Mouse (Mus musculus) heart, adult 11 months (tissue): ENCODE measurements around the gene Irgm1.
"Not testable (repeated sequence)": the region's sequence is repeated elsewhere in the genome, so short reads cannot be mapped to it uniquely, and the experiment has no call there.

Experiments used
- DNase-seq: peaks from one replicate; pipeline ENCODE4 v3.0.0; 2022

Gene Irgm1

GRCm38 (mm10) chr11:48853474-48854180 is 17.9 kb downstream of the Irgm1 start:
- DNase-seq, result peak; percentile 98

DNA sequence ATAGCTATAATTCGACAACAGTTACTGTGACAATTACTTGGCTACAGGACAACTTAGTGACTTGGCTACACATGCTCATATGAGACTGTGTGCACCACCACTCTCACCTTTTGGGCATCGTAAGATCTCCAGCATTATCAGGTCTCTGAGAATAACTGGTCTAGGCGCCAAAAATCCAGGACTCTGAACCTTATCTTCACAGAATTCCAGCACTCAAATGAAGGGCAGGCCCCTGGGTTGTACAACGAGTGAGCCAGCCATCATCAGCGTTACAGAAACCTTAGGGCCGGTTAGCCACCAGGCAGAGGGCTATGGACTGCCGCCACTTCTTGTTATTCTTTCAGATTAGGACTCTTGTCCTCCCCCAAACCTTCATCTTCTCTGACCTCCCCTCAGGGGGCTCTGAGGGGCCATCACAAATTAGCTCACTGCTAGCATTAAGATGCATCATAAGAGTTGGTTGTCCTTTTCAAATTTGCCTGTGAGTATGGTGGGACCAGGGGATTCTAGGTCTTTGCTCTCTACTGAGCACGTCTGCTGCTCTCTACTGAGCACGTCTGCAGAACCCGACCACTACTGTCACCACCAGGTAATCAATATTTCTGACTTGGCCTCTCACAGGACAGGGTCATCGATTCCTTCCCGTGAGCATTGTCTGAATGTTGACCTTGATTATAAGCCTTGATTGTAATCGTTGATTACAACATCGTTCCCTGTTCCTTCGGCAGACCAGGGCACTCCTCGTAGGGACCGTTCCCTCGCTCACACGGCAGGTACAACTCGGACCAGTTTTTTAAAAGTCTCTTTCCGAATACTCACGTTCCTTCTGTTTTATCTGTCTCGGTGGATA is 18.6 kb downstream of the Irgm1 start:
- no peak for DNase-seq

GRCm38 (mm10) chr11:48852190-48852589 is 19.3 kb downstream of the Irgm1 start:
- DNase-seq, result peak; percentile 55

- peak; percentile 77 for DNase-seq
These were observed 20.1 kb downstream of the Irgm1 start for GRCm38 (mm10) chr11:48851270-48851995.

DNA sequence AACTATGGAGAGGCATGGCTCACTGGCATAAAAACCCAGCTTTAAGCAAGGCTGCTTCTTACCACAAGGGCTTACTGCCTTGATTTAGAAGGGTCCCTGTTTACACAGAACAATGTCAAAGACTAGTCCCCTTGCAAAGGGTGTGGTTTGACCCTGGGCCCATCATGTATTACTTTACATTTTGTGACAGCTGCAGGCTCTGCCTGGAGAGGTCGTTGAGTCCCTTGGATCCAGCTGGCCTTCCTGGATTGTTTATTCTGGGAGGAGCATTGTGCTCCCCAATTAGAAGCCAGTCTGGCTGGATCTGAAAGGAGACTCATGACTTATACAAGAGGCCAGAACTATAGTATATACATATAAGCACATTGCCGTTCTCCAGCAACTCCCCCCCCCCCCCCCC is 21.2 kb downstream of the Irgm1 start:
- DNase-seq, result no peak

- DNase-seq, result no peak
These were observed 24.6 kb downstream of the Irgm1 start for GRCm38 (mm10) chr11:48846881-48847280.

DNA sequence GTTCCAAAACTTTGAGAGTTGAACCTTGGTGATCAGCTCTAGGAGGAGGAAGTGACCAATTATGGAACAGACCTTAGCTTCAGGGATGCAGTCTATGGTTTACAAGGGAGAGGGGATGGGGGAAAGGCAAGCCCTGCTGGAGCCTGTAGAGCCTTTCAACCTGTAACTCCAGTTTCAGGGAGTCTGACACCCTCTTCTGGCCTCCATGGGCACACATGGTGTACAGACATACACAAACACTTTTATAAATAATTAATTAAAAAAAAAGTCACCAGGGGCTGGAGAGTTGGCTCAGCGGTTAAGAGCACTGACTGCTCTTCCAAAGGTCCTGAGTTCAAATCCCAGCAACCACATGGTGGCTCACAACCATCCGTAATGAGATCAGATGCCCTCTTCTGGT is 25.1 kb downstream of the Irgm1 start:
- not testable (repeated sequence) for DNase-seq

DNA sequence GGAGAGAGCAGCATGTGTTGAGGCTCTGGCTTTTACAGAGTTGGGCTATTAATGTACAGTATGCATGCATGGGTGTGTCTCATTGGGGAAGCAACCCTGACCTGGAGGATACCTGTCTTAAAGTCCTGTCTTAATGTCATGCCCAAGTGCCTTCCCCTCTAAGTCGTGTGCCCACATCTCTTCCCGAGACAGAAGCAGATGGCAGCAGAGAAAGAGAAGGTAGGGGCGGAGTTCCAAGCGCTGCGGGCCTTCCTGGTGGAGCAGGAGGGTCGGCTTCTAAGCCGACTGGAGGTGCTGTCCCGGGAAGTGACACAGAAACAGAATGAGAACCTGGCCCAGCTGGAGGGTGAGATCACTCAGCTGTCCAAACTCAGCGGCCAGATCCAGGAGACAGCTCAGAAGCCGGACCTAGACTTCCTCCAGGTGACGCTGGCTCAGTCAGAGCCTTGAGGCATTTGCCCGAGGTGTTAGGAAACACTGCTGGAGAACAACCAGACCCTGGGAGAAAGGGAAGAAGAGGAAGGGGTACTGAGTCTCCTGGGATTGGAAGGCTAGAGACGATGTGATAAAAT is 26.2 kb downstream of the Irgm1 start:
- DNase-seq, result no peak

DNA sequence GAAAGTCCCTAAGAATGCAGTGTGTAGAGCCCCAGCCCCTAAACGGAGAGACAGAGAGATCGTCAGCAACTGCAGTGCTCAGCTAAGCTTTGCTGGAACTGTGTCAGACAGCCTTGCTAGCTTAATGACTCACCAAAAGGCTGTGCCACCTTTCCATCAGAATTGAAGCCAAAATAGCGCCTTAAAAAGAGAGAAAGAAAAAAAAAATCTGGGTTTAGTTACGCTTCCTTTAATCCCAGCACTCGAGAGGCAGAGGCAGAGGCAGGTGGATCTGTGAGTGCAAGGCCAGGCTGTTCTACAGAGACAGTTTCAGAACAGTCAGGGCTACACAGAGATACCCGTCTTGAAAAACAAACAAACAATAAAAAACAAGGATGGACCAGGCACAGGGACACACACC is 27.2 kb downstream of the Irgm1 start:
- DNase-seq, result no peak

DNA sequence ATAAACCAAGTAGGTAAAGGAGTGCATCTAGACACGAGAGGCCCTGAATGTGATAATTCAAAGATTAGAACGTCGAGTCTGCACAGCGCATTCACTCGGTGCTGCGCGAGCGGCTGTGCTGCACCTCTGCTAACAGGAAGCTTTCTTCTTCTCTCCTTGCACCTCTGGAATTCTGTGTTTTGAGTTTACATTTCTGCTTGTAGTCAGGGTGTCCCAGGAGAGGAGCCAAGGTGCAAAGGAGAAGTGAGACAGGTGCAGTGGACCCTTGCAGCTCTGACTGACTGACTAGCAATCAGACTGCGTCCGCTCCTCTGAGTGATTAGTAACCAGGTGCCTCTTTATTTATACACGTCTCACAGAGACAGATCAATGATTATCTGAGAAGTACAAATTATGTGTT is 28.3 kb downstream of the Irgm1 start:
- DNase-seq, result no peak

DNA sequence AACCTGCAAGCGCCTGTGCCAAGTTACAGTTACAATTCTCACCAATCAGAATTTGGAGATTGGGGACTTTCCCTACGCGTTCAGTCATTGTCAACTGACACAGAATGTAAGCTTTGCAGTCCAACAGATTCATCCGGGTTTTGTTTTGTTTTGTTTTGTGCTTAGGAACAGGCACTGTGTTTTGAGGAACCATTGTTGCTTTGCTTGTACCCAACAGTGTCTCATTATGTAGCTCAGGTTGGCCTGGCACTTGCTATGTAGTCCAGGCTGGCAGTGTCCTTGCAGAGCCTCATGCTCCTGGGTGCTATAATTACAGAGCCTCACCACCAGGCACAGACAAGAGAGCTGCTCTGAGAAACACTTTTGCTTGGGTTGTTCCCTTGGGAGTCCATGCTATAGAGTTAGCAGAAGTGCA is 29.1 kb downstream of the Irgm1 start:
- no peak for DNase-seq

DNA sequence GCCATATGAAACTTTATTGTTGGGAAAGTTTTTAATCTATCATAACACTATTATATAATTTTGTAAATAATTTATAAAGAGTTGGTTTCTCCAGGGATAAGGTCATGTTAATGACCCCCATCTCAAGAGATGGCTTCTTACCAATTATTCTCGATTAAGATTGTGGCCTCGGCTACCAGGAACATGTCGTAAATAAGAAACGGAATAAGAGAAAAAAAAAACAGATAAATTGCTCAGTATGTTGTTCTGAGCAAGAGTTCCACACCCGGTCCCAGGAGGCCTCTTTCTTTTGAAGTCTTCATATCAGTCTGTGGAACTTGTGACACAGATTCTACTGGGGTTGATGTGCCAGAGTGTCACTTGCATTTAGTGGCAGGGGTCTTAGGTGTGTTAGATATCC is 30.3 kb downstream of the Irgm1 start:
- DNase-seq, result no peak

GRCm38 (mm10) chr11:48840805-48841204 is 30.7 kb downstream of the Irgm1 start:
- no peak for DNase-seq

GRCm38 (mm10) chr11:48838879-48839680 is 32.4 kb downstream of the Irgm1 start:
- no peak for DNase-seq

GRCm38 (mm10) chr11:48838181-48838797 is 33.2 kb downstream of the Irgm1 start:
- DNase-seq, result peak; percentile 94

DNA sequence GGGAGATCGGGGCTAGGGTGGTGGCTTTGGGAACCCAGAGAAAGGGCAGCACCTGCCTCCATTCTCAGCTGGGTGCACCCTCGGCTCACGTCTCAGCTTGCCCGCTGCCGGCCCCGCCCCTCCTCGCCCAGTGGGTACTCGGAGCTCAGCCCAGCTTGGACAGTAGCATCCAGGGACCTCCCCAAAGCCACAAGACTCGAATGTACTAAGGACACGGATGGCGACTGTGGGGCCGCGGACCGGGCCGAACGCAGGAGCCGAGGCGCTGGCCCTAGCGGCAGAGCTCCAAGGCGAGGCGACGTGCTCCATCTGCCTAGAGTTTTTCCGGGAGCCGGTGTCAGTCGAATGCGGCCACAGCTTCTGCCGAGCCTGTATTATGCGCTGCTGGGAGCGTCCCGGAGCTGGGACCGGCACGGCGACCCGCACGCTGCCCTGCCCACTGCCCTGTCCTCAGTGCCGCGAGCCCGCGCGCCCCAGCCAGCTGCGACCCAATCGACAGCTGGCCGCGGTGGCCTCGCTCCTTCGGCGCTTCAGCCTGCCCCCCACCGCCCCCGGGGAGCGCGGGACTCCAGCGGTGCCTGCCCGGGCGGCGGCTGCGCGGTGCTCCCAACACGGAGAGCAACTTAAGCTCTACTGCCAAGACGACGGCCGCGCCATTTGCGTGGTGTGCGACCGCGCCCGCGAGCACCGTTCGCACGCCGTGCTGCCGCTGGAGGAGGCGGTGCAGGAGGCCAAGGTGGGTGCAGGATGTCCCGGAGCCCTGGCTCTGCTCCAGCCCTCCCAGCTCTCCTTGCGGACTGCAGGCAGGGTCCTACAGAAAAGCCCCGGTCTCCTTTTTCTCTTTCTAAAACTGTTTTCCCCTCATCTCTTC is 33.9 kb downstream of the Irgm1 start:
- DNase-seq, result peak; percentile 98

- DNase-seq, result peak; percentile 97
These were observed 34.5 kb downstream of the Irgm1 start for GRCm38 (mm10) chr11:48836990-48837309.

DNA sequence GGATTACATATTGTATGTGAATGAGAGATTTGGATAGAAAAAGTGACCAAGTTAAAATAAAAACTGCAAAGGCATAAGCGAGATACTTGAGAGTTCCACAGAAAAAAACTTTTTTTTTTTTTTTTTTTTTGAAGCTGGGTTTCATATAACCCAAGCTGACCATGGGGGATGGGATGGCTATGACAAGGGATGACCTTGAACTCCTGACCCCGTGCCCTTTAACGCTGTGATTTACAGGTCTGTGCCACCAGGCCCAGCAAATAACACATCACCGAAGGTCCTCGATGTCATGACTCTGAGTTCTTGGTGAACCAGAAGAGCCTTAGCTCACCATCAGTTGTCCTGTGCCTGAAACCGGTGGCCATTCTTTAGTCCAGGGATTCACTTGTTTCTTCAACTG is 35.6 kb downstream of the Irgm1 start:
- no peak for DNase-seq

- DNase-seq, result peak; percentile 98
These were observed 37.5 kb downstream of the Irgm1 start for GRCm38 (mm10) chr11:48833731-48834639.
